Mouse (Mus musculus) left cerebral cortex, postnatal 36 days (tissue): Measurements from ENCODE around the gene Arnt2. TPM values are rescaled to one million over a fixed set of nuclear protein-coding genes. Genes with fewer than 3 reads are reported as not detected.
A peak's percentile ranks its signal among the peaks of the same experiment; 100 is the strongest.

Experiments used
- DNase-seq, 2 experiments: peaks; one replicate each; pipeline ENCODE4 v3.0.0; 2021 to 2022; ENCODE audit warnings: low spot score in 2 of 2, mixed read lengths in 1 of 2
- intact Hi-C: fragments of 180-260 bp; cut with DNase I; formaldehyde crosslinking; loops from one replicate; pipeline ENCODE4 v1.15.1; 2025
- total RNA-seq, 2 experiments: library from RNA; stranded (reverse); gene quantifications; 2 replicates each; pipeline ENCODE4 v1.2.3; 2021

Arnt2 gene
- total RNA-seq, 2 experiments from 2014 or later: 224 to 265 TPM

GRCm38 (mm10) chr7:84403371-84403770 lies 6.6 kb downstream of the Arnt2 start:
- intact Hi-C loops: no loop called here
- DNase-seq: no peak

- DNase-seq: peak in 1 of 2 experiments; percentile 4
- intact Hi-C loops: no loop called here
These were observed 8.1 kb downstream of the Arnt2 start for GRCm38 (mm10) chr7:84401641-84402455.

- intact Hi-C loops: no loop called here
- DNase-seq: no peak
These were observed 12.7 kb downstream of the Arnt2 start for GRCm38 (mm10) chr7:84397320-84397719.

GRCm38 (mm10) chr7:84396581-84396980 lies 13.4 kb downstream of the Arnt2 start:
- intact Hi-C loops: no loop called here
- no peak for DNase-seq

- no peak for DNase-seq
- intact Hi-C loops: no loop called here
These were observed 22.1 kb downstream of the Arnt2 start for GRCm38 (mm10) chr7:84387826-84388225.

- DNase-seq: no peak
These were observed 23.5 kb downstream of the Arnt2 start for GRCm38 (mm10) chr7:84386472-84386871.

GRCm38 (mm10) chr7:84384778-84385177 lies 25.2 kb downstream of the Arnt2 start:
- intact Hi-C loops: no loop called here
- no peak for DNase-seq

More at GRCm38 (mm10) chr7:84386472-84386871, 23.5 kb downstream of the Arnt2 start:
- intact Hi-C loops: no loop called here

- DNase-seq: no peak
- intact Hi-C loops: no loop called here
These were observed 25.9 kb downstream of the Arnt2 start for GRCm38 (mm10) chr7:84384086-84384485.

- no peak for DNase-seq
- intact Hi-C loops: no loop called here
These were observed 27.6 kb downstream of the Arnt2 start for GRCm38 (mm10) chr7:84382346-84382745.

GRCm38 (mm10) chr7:84380810-84381209 lies 29.2 kb downstream of the Arnt2 start:
- intact Hi-C loops: no loop called here

GRCm38 (mm10) chr7:84377330-84377729 lies 32.6 kb downstream of the Arnt2 start:
- no peak for DNase-seq
- intact Hi-C loops: no loop called here

More at GRCm38 (mm10) chr7:84380810-84381209, 29.2 kb downstream of the Arnt2 start:
- DNase-seq: no peak

GRCm38 (mm10) chr7:84373691-84374090 lies 36.3 kb downstream of the Arnt2 start:
- DNase-seq: no peak
- intact Hi-C loops: loop anchor here (5.0 kb wide), 1 partner anchor 34 kb away; no protein-coding TSS in a partner anchor

- intact Hi-C loops: loop anchor here (5.0 kb wide), 1 partner anchor 34 kb away; no protein-coding TSS in a partner anchor
- no peak for DNase-seq
These were observed 37.1 kb downstream of the Arnt2 start for GRCm38 (mm10) chr7:84372871-84373270.

GRCm38 (mm10) chr7:84372280-84372679 lies 37.7 kb downstream of the Arnt2 start:
- intact Hi-C loops: loop anchor here (5.0 kb wide), 1 partner anchor 35 kb away; no protein-coding TSS in a partner anchor
- DNase-seq: peak in 1 of 2 experiments; percentile 33

- intact Hi-C loops: loop anchor here (5.0 kb wide), 1 partner anchor 36 kb away; no protein-coding TSS in a partner anchor
- DNase-seq: peak; percentile 67 to 76
These were observed 38.9 kb downstream of the Arnt2 start for GRCm38 (mm10) chr7:84370911-84371592.

GRCm38 (mm10) chr7:84366251-84366650 lies 43.7 kb downstream of the Arnt2 start:
- intact Hi-C loops: no loop called here
- no peak for DNase-seq

- intact Hi-C loops: no loop called here
- DNase-seq: no peak
These were observed 47.3 kb downstream of the Arnt2 start for GRCm38 (mm10) chr7:84362711-84363110.

GRCm38 (mm10) chr7:84361086-84361684 lies 48.8 kb downstream of the Arnt2 start:
- no peak for DNase-seq
- intact Hi-C loops: no loop called here

- no peak for DNase-seq
- intact Hi-C loops: loop anchor here (5.0 to 10.0 kb wide), 3 partner anchors 86 to 446 kb away; partner anchors contain the start of gene Cemip
These were observed 51.5 kb downstream of the Arnt2 start for GRCm38 (mm10) chr7:84358426-84358825.
